Mouse (Mus musculus): ENCODE data around the gene Brf1. TPM values are rescaled to one million over a fixed set of nuclear protein-coding genes. Genes with fewer than 3 reads are reported as not detected.

Brf1 gene
- 70.2 and 74.2 TPM in 2 replicates for polyA plus RNA-seq (2016; fragmentation: Nextera tagmentation; extraction: Ambion mirVana)

DNA sequence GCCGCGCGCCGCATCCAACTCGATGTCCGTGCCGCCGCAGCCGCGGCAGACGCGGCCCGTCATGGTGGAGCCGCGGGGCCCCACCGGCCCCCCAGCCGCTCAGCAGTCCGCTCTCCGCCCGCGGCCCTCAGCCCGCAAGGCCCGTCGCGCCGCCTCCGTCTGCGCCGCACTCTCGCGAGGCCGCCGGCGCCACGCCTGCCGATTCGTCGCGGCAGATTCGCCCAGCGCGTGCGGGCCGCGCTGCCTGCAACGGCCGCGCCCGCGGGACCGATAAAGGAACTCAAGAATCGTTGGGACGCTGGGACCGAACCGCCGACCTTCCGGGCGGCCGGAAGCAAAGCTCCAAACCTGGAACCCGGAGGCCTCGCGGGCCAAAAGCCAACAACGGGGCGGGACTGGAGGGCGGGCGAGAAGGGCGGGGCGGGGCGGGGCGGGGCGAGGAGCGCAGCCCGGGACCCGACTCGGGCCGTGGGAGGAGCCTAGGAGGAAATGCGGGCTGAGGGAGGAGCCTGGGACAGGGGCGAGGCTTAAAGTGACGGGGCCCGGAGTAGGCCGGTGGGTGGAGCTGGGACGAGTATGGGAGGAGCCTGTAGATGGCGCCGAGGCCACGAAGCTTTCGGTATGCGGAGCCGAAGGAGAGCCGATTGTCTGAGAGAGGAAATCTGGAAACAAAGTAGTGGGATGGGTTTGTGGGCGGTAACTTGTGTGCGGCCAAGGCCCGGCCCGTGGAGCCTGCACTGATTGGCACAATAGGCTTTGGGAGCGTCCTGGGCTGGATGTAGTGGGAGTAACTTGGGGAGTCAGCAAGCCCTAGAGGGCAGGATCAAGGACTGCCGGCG, at the start of gene Brf1:
TSS of gene Brf1 (minus strand) at position 411 of the 839 bp plus-strand sequence.
- Histone ChIP-seq H3K4me2 (peak within 1 kb of the TSS; percentile 89), H3K36me3 (replicated peaks) (peaks cover 13% of the 10 kb centered on the region; the same call in 1 of the 2 replicates), H3K4me3 (replicated peaks) (peak within 1 kb of the TSS; percentile 94), H3K9ac (peak within 1 kb of the TSS; percentile 93), H3K27me3 (peaks cover 3% of the 10 kb centered on the region; the same call in 1 of the 2 replicates), H3K4me1 (peaks cover 17% of the 10 kb centered on the region), H3K27ac (peak within 1 kb of the TSS; percentile 90), H3K9me3 (no peaks in the 10 kb centered on the region)
- under 1% methylated on average over 95 of the region's 96 CpGs for WGBS
- peak; percentile 98 for ATAC-seq (ENCODE audit: low FRiP score)

DNA sequence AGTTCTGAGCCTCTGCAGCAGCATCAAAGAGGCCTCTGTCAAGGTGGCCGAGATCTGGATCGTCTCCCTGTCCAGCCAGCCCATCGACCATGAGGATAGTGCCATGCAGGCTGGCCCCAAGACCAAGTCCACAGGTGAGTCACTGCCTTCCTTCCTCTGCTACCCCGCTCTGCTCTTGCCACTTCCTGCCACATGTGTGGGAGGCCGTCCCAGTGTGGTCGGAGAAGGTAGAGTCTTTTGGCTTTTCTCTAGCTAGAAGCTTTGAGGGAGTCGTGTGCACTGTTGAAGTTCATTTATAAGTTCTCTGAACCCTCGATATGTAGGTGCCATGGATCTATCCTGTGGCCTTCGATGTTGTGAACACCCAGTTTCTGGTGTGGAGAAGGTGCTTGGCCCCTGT, 49.3 kb upstream of the Brf1 start:
- WGBS: 94% methylated on average over 9 of the region's 9 CpGs
- Histone ChIP-seq H3K4me1 (no peaks in the 10 kb centered on the region), H3K27me3 (no peaks in the 10 kb centered on the region), H3K9me3 (no peaks in the 10 kb centered on the region), H3K36me3 (replicated peaks) (peaks cover 88% of the 10 kb centered on the region), H3K4me3 (replicated peaks) (no peak overlapping the region), H3K4me2 (no peak overlapping the region), H3K27ac (no peak overlapping the region), H3K9ac (no peak overlapping the region)
- no peak for ATAC-seq (ENCODE audit: low FRiP score)

- Histone ChIP-seq H3K27me3 (no peaks in the 10 kb centered on the region), H3K36me3 (replicated peaks) (peaks cover 79% of the 10 kb centered on the region), H3K4me3 (replicated peaks) (no peak overlapping the region), H3K27ac (no peak overlapping the region), H3K4me1 (no peaks in the 10 kb centered on the region), H3K4me2 (no peak overlapping the region), H3K9me3 (no peaks in the 10 kb centered on the region), H3K9ac (no peak overlapping the region)
- WGBS: 84% methylated on average over 5 of the region's 5 CpGs
- ATAC-seq (ENCODE audit: low FRiP score): no peak
These were observed 47.6 kb upstream of the Brf1 start for GRCm38 (mm10) chr12:113048103-113048502.

- Histone ChIP-seq H3K36me3 (replicated peaks) (peaks cover 67% of the 10 kb centered on the region), H3K27me3 (no peaks in the 10 kb centered on the region), H3K9ac (no peak overlapping the region), H3K27ac (no peak overlapping the region), H3K4me2 (no peak overlapping the region), H3K9me3 (no peaks in the 10 kb centered on the region), H3K4me1 (no peaks in the 10 kb centered on the region), H3K4me3 (replicated peaks) (no peak overlapping the region)
- no peak for ATAC-seq (ENCODE audit: low FRiP score)
- 93% methylated on average over 15 of the region's 15 CpGs for WGBS
These were observed 46.4 kb upstream of the Brf1 start for GRCm38 (mm10) chr12:113046861-113047260.

DNA sequence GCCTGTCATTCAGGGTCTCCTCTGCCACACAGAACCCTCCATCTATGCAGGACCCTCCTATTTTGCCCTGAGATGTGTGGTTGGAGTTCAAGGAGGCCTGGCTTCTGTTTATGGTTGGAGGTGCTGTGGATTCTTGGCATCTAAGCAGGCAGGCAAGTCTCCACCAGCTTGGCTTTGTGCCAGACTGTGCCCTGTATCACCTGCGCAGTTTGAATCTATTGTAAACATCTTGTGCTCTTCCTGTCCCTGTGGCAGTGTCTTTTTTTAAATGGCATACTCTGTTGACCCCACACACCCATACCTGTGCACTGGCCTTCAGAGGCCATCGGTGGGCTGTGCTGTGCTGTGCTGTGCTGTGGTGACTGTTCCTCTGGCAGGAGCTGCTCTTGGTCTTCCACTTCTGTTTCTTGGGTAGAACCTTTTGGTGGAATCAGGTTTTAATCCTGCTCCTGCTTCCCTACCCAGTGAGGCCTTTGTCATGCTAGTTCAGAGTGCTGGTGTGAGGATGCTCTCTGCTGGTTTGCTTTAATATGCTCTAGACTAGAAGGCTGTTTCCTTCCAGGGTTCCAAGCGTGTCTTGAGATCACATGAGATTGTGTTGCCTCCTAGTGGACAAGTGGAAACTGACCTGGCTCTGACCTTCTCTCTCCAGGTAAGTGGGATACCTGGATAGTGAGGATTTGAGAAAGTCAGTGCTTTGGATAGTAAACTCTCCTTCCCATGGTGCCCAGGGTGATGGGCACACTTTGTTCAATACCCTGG, 44.6 kb upstream of the Brf1 start:
- Histone ChIP-seq H3K4me3 (replicated peaks) (no peak overlapping the region), H3K27ac (no peak overlapping the region), H3K27me3 (no peaks in the 10 kb centered on the region), H3K9ac (no peak overlapping the region), H3K4me1 (peaks cover 10% of the 10 kb centered on the region), H3K9me3 (no peaks in the 10 kb centered on the region), H3K36me3 (replicated peaks) (peaks cover 49% of the 10 kb centered on the region), H3K4me2 (no peak overlapping the region)
- no peak for ATAC-seq (ENCODE audit: low FRiP score)
- WGBS: 83% methylated on average over 3 of the region's 3 CpGs

GRCm38 (mm10) chr12:113042543-113042942, 42.0 kb upstream of the Brf1 start:
- 92% methylated on average over 2 of the region's 2 CpGs for WGBS
- Histone ChIP-seq H3K36me3 (replicated peaks) (peaks cover 26% of the 10 kb centered on the region), H3K27ac (0 out of 2 replicates have a peak overlapping the region, but pooled peaks have one; percentile 3), H3K4me2 (no peak overlapping the region), H3K9ac (no peak overlapping the region), H3K9me3 (no peaks in the 10 kb centered on the region), H3K4me1 (peaks cover 10% of the 10 kb centered on the region), H3K27me3 (no peaks in the 10 kb centered on the region), H3K4me3 (replicated peaks) (no peak overlapping the region)
- no peak for ATAC-seq (ENCODE audit: low FRiP score)

- no peak overlapping the region for H3K4me3 ChIP-seq (replicated peaks)
- peaks cover 18% of the 10 kb centered on the region for H3K36me3 ChIP-seq (replicated peaks)
- peaks cover 10% of the 10 kb centered on the region for H3K4me1 ChIP-seq
- H3K27me3 ChIP-seq: no peaks in the 10 kb centered on the region
- no peaks in the 10 kb centered on the region for H3K9me3 ChIP-seq
- H3K4me2 ChIP-seq: no peak overlapping the region
- no peak overlapping the region for H3K27ac ChIP-seq
- no peak overlapping the region for H3K9ac ChIP-seq
- ATAC-seq (ENCODE audit: low FRiP score): 0 out of 2 replicates have a peak, but pooled peaks have one; percentile 39
- 80% methylated on average over 15 of the region's 15 CpGs for WGBS
These were observed 41.3 kb upstream of the Brf1 start for GRCm38 (mm10) chr12:113041481-113042439.

DNA sequence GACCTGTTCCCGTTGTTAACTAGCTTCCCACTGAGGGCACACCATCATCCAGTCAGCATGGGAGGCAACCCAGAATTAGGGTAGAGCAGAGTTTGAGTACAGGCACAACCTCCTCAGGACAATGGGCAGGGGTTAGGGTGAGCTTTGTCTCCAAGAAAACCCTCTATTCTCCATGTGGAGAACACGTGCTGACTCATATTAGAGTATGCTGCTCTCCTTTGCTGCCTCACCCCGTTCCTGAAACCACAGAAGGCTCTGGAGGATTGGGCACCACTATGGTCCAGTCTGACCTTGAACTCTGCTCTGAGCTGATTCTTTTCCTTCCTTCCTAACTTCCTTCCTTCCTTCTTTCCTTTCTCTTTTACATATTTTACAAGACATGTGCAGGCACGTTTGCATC, 37.9 kb upstream of the Brf1 start:
- Histone ChIP-seq H3K9me3 (no peaks in the 10 kb centered on the region), H3K27me3 (no peaks in the 10 kb centered on the region), H3K27ac (no peak overlapping the region), H3K9ac (no peak overlapping the region), H3K4me1 (peaks cover 15% of the 10 kb centered on the region), H3K4me2 (no peak overlapping the region), H3K4me3 (replicated peaks) (no peak overlapping the region), H3K36me3 (replicated peaks) (no peaks in the 10 kb centered on the region)
- WGBS: 84% methylated on average over 4 of the region's 4 CpGs
- ATAC-seq (ENCODE audit: low FRiP score): no peak

DNA sequence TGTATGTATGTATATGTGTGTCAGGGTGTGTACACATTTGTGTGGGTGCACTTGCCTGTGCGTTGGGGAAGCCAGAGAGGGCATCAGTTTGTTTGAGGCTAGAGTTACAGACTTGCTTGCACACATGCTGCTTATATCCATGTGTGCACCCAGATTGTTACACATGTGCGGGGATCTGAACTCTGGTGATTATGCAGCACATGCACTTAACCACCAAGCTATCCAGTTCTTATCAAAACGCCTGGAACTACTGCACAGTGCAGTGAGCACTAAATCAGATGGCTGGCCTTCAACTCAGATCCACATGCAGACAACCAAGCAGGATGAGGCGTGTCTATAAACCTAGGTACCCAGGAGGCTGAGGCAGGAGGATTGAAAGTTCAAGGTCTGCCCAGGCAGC, 36.5 kb upstream of the Brf1 start:
- no peak overlapping the region for H3K4me2 ChIP-seq
- 89% methylated on average over 4 of the region's 4 CpGs for WGBS
- H3K27ac ChIP-seq: no peak overlapping the region
- no peaks in the 10 kb centered on the region for H3K36me3 ChIP-seq (replicated peaks)
- H3K4me3 ChIP-seq (replicated peaks): no peak overlapping the region
- H3K27me3 ChIP-seq: no peaks in the 10 kb centered on the region
- H3K9ac ChIP-seq: no peak overlapping the region
- H3K9me3 ChIP-seq: no peaks in the 10 kb centered on the region
- ATAC-seq (ENCODE audit: low FRiP score): no peak
- peaks cover 29% of the 10 kb centered on the region for H3K4me1 ChIP-seq

DNA sequence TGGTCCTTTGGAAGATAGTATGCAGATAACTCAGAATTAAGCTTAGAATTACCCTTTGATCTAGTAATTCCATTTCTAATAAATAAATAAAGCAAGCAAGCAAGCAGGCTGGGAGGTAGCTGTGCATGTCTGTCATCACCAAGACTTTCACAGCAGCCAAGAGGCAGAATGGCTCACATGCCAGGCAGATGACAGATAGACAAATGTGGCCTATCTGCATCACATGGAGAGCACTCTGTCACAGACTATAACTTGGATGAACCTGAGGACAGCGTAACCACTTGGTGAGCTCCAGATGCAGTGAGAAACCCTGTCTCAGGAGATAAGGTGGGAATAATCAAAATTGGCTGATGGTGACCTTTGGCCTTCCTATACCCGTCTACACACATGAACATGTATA, 34.6 kb upstream of the Brf1 start:
- H3K36me3 ChIP-seq (replicated peaks): no peaks in the 10 kb centered on the region
- peaks cover 23% of the 10 kb centered on the region for H3K4me1 ChIP-seq
- no peak overlapping the region for H3K27ac ChIP-seq
- H3K4me3 ChIP-seq (replicated peaks): no peak overlapping the region
- 90% methylated on average over 2 of the region's 2 CpGs for WGBS
- no peak overlapping the region for H3K9ac ChIP-seq
- no peaks in the 10 kb centered on the region for H3K9me3 ChIP-seq
- no peak overlapping the region for H3K4me2 ChIP-seq
- no peak for ATAC-seq (ENCODE audit: low FRiP score)
- no peaks in the 10 kb centered on the region for H3K27me3 ChIP-seq

DNA sequence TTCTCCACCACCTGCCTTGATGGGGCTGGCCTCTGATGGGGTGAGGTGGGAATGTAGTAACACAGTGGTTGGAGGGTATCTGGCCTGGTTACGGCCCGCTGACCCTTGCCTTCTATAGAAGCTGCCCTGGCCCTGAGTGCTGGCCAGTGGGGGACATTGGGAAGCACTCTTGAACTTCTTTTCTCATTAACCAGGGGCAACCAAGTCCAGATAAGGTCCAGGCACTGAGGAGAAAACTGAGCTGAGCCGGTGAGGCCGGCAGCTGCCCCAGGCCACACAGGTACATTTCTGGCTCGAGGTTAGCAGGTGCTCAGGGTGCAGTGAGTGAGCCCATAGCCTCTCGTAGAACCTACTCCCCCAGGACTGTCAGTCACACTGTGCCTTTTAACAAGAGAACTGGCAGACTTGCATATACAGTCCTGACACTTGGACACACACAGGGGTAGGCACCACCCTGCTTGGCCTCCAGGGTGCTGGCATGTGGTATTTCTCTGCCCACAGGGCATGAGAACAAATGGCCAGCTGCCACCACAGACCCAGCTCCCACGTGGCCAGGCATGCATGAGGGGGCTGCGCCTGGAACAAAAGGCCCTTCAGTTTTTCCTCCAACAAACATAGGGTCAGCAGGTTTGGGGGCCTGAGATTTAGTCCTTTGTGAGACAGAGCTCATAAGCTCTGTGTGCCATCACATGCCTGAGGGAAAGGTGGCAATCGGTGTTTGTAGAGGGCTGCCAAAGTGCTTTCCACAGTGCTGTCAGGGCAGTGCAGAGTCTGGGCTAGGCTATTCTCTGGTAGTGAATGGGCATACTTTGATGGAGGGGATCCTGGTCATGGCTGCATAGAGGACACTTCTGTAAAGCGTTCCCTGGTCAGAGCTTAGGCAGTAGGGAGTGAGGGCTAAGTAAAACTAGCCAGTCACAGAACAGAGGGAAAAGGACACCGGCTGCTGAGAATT, 32.1 kb upstream of the Brf1 start:
- no peak overlapping the region for H3K4me2 ChIP-seq
- ATAC-seq (ENCODE audit: low FRiP score): peak; percentile 59; the same call in 1 of the 2 replicates
- no peak overlapping the region for H3K4me3 ChIP-seq (replicated peaks)
- peaks cover 40% of the 10 kb centered on the region for H3K4me1 ChIP-seq
- H3K9me3 ChIP-seq: no peaks in the 10 kb centered on the region
- 75% methylated on average over 11 of the region's 11 CpGs for WGBS
- no peaks in the 10 kb centered on the region for H3K27me3 ChIP-seq
- H3K36me3 ChIP-seq (replicated peaks): peaks cover 6% of the 10 kb centered on the region; the same call in 1 of the 2 replicates
- peak overlapping the region; percentile 56 for H3K27ac ChIP-seq
- peak overlapping the region; percentile 34; the same call in 1 of the 2 replicates for H3K9ac ChIP-seq
